Mouse (Mus musculus): ENCODE measurements around the gene Sipa1l3. TPM values are rescaled to one million over a fixed set of nuclear protein-coding genes. Genes with fewer than 3 reads are reported as not detected.

Sipa1l3 gene
- polyA plus RNA-seq, 1 experiment from 2014 or later: 14.8 TPM

GRCm38 (mm10) chr7:29521841-29522575 lies 3.6 kb upstream of the Sipa1l3 start:
- Histone ChIP-seq H3K4me2 (replicated peaks) (no peak overlapping the region), H3K27me3 (0 out of 2 replicates have a peak, but pooled peaks cover 2% of the 10 kb centered on the region), H3K4me3 (replicated peaks) (no peak overlapping the region), H3K4me1 (replicated peaks) (peaks cover 9% of the 10 kb centered on the region), H3K36me3 (no peaks in the 10 kb centered on the region), H3K27ac (no peak overlapping the region), H3K9ac (replicated peaks) (no peak overlapping the region), H3K9me3 (no peaks in the 10 kb centered on the region)
- 61% methylated on average over 5 of the region's 5 CpGs for WGBS
- ATAC-seq: no peak

GRCm38 (mm10) chr7:29521365-29521764 lies 2.9 kb upstream of the Sipa1l3 start:
- H3K27ac ChIP-seq: no peak overlapping the region
- no peak overlapping the region for H3K9ac ChIP-seq (replicated peaks)
- no peak overlapping the region for H3K4me3 ChIP-seq (replicated peaks)
- H3K4me2 ChIP-seq (replicated peaks): no peak overlapping the region
- no peaks in the 10 kb centered on the region for H3K9me3 ChIP-seq
- H3K36me3 ChIP-seq: no peaks in the 10 kb centered on the region
- 77% methylated on average over 5 of the region's 5 CpGs for WGBS
- 0 out of 2 replicates have a peak, but pooled peaks cover 2% of the 10 kb centered on the region for H3K27me3 ChIP-seq
- H3K4me1 ChIP-seq (replicated peaks): peaks cover 15% of the 10 kb centered on the region
- no peak for ATAC-seq

- 70% methylated on average over 2 of the region's 2 CpGs for WGBS
- Histone ChIP-seq H3K9ac (replicated peaks) (no peak overlapping the region), H3K4me1 (replicated peaks) (peaks cover 19% of the 10 kb centered on the region), H3K27ac (no peak overlapping the region), H3K27me3 (0 out of 2 replicates have a peak, but pooled peaks cover 2% of the 10 kb centered on the region), H3K4me3 (replicated peaks) (no peak overlapping the region), H3K9me3 (no peaks in the 10 kb centered on the region), H3K4me2 (replicated peaks) (no peak overlapping the region), H3K36me3 (no peaks in the 10 kb centered on the region)
- no peak for ATAC-seq
These were observed 2.4 kb upstream of the Sipa1l3 start for GRCm38 (mm10) chr7:29520794-29521193.

- Histone ChIP-seq H3K9ac (replicated peaks) (peak overlapping the region; percentile 81), H3K4me2 (replicated peaks) (peak overlapping the region; percentile 73), H3K36me3 (no peaks in the 10 kb centered on the region), H3K27me3 (0 out of 2 replicates have a peak, but pooled peaks cover 2% of the 10 kb centered on the region), H3K4me3 (replicated peaks) (peak overlapping the region; percentile 72), H3K27ac (peak overlapping the region; percentile 89), H3K9me3 (no peaks in the 10 kb centered on the region), H3K4me1 (replicated peaks) (peaks cover 19% of the 10 kb centered on the region)
- WGBS: under 1% methylated on average over 19 of the region's 19 CpGs
- peak; percentile 35 for ATAC-seq
These were observed 740 bp upstream of the Sipa1l3 start for GRCm38 (mm10) chr7:29519211-29519550.

- Histone ChIP-seq H3K27ac (peak overlapping the region; percentile 48; the same call in 1 of the 2 replicates), H3K4me2 (replicated peaks) (peak overlapping the region; percentile 73), H3K27me3 (0 out of 2 replicates have a peak, but pooled peaks cover 2% of the 10 kb centered on the region), H3K4me1 (replicated peaks) (peaks cover 19% of the 10 kb centered on the region), H3K36me3 (no peaks in the 10 kb centered on the region), H3K4me3 (replicated peaks) (peak overlapping the region; percentile 72), H3K9me3 (no peaks in the 10 kb centered on the region), H3K9ac (replicated peaks) (peak overlapping the region; percentile 81)
- no peak for ATAC-seq
- under 1% methylated on average over 27 of the region's 28 CpGs for WGBS
These were observed 404 bp downstream of the Sipa1l3 start for GRCm38 (mm10) chr7:29518054-29518420.

GRCm38 (mm10) chr7:29517178-29517577 lies 1.3 kb downstream of the Sipa1l3 start:
- Histone ChIP-seq H3K9me3 (no peaks in the 10 kb centered on the region), H3K4me1 (replicated peaks) (peaks cover 21% of the 10 kb centered on the region), H3K9ac (replicated peaks) (peak overlapping the region; percentile 81), H3K36me3 (no peaks in the 10 kb centered on the region), H3K27ac (no peak overlapping the region), H3K27me3 (0 out of 2 replicates have a peak, but pooled peaks cover 2% of the 10 kb centered on the region), H3K4me2 (replicated peaks) (peak overlapping the region; percentile 73), H3K4me3 (replicated peaks) (peak overlapping the region; percentile 72)
- 56% methylated on average over 5 of the region's 5 CpGs for WGBS
- no peak for ATAC-seq

GRCm38 (mm10) chr7:29515652-29516051 lies 2.8 kb downstream of the Sipa1l3 start:
- H3K27ac ChIP-seq: no peak overlapping the region
- ATAC-seq: no peak
- H3K9ac ChIP-seq (replicated peaks): no peak overlapping the region
- no peak overlapping the region for H3K4me3 ChIP-seq (replicated peaks)
- H3K9me3 ChIP-seq: no peaks in the 10 kb centered on the region
- H3K27me3 ChIP-seq: 0 out of 2 replicates have a peak, but pooled peaks cover 2% of the 10 kb centered on the region
- H3K36me3 ChIP-seq: no peaks in the 10 kb centered on the region
- WGBS: 87% methylated on average over 3 of the region's 3 CpGs
- H3K4me1 ChIP-seq (replicated peaks): peaks cover 33% of the 10 kb centered on the region
- no peak overlapping the region for H3K4me2 ChIP-seq (replicated peaks)

GRCm38 (mm10) chr7:29512729-29513128 lies 5.7 kb downstream of the Sipa1l3 start:
- WGBS: 64% methylated on average over 4 of the region's 4 CpGs
- no peak for ATAC-seq
- Histone ChIP-seq H3K36me3 (no peaks in the 10 kb centered on the region), H3K4me3 (replicated peaks) (no peak overlapping the region), H3K4me1 (replicated peaks) (peaks cover 32% of the 10 kb centered on the region), H3K27ac (no peak overlapping the region), H3K9me3 (no peaks in the 10 kb centered on the region), H3K4me2 (replicated peaks) (no peak overlapping the region), H3K9ac (replicated peaks) (no peak overlapping the region), H3K27me3 (no peaks in the 10 kb centered on the region)

- Histone ChIP-seq H3K27ac (no peak overlapping the region), H3K9ac (replicated peaks) (peak overlapping the region; percentile 44; the same call in 1 of the 2 replicates), H3K4me3 (replicated peaks) (no peak overlapping the region), H3K4me2 (replicated peaks) (no peak overlapping the region), H3K27me3 (no peaks in the 10 kb centered on the region), H3K4me1 (replicated peaks) (peaks cover 22% of the 10 kb centered on the region), H3K36me3 (no peaks in the 10 kb centered on the region), H3K9me3 (no peaks in the 10 kb centered on the region)
- 65% methylated on average over 9 of the region's 9 CpGs for WGBS
- no peak for ATAC-seq
These were observed 6.7 kb downstream of the Sipa1l3 start for GRCm38 (mm10) chr7:29511598-29512275.

- Histone ChIP-seq H3K36me3 (no peaks in the 10 kb centered on the region), H3K4me1 (replicated peaks) (peaks cover 36% of the 10 kb centered on the region), H3K9ac (replicated peaks) (no peak overlapping the region), H3K27ac (no peak overlapping the region), H3K27me3 (no peaks in the 10 kb centered on the region), H3K4me2 (replicated peaks) (no peak overlapping the region), H3K9me3 (no peaks in the 10 kb centered on the region), H3K4me3 (replicated peaks) (no peak overlapping the region)
- 93% methylated on average over 7 of the region's 7 CpGs for WGBS
- no peak for ATAC-seq
These were observed 9.9 kb downstream of the Sipa1l3 start for GRCm38 (mm10) chr7:29508522-29508921.

GRCm38 (mm10) chr7:29505337-29506318 lies 12.8 kb downstream of the Sipa1l3 start:
- Histone ChIP-seq H3K4me3 (replicated peaks) (no peak overlapping the region), H3K9ac (replicated peaks) (0 out of 2 replicates have a peak overlapping the region, but pooled peaks have one; percentile 1), H3K27me3 (no peaks in the 10 kb centered on the region), H3K36me3 (no peaks in the 10 kb centered on the region), H3K9me3 (no peaks in the 10 kb centered on the region), H3K4me1 (replicated peaks) (peaks cover 24% of the 10 kb centered on the region), H3K4me2 (replicated peaks) (peak overlapping the region; percentile 14; the same call in 1 of the 2 replicates), H3K27ac (no peak overlapping the region)
- WGBS: 27% methylated on average over 18 of the region's 18 CpGs
- ATAC-seq: peak; percentile 71
